In genomic region chr17:28448225-28448624, GRCm38 (mm10) we compare ENCODE assay signal across 28 mouse cellular contexts.
A peak's percentile ranks its signal among the peaks of the same experiment; 100 is the strongest.
DNase-seq lines count a peak whose midpoint lies in the region; ATAC-seq and TF ChIP-seq lines count a peak whose summit lies in the region.
"Had no signal": no experiment of that assay in that cellular context is flagged by ENCODE, and none has a peak within 500 bp of the region (broad histone marks: within the 10 kb centered on the region; RNA-seq: fewer than 3 reads in every experiment).

No protein-coding gene starts in this region.

- H3K27me3 ChIP-seq in kidney, embryonic 15.5 days: no peaks in the 10 kb centered on the region
- H3K27me3 ChIP-seq in liver, adult 2 months (ENCODE audit: control insufficient read depth, insufficient read depth, low read length): no peaks in the 10 kb centered on the region
- H3K27me3 ChIP-seq: embryonic facial prominence, embryonic 13.5 days; forebrain, embryonic 13.5 days; heart, embryonic 12.5 days; heart, embryonic 15.5 days had no signal

- no peak overlapping the region for H3K4me3 ChIP-seq in gastrocnemius, adult 2 months
- H3K4me3 ChIP-seq in kidney, embryonic 15.5 days (replicated peaks): no peak overlapping the region
- H3K4me3 ChIP-seq in liver, adult 2 months (ENCODE audit: insufficient read depth, low read depth, low read length): no peak overlapping the region
- no peak overlapping the region for H3K4me3 ChIP-seq in embryonic fibroblast, embryonic 13.5 days (ENCODE audit: insufficient read depth, low read length)
- H3K4me3 ChIP-seq: embryonic facial prominence, embryonic 10.5 days; embryonic facial prominence, embryonic 13.5 days; forebrain, embryonic 10.5 days; forebrain, embryonic 13.5 days; heart, embryonic 12.5 days; heart, embryonic 15.5 days had no signal

- no peak for TF ChIP-seq POLR2A in liver, adult 2 months (IDR thresholded peaks at IDR 0.05; ENCODE audit: extremely low read depth, insufficient read depth, low read length)
- TF ChIP-seq POLR2A in embryonic fibroblast, embryonic 13.5 days (IDR thresholded peaks at IDR 0.05; ENCODE audit: low read depth, low read length): no peak

- no peak for TF ChIP-seq CTCF in gastrocnemius, adult 2 months (IDR thresholded peaks at IDR 0.05)
- no peak for TF ChIP-seq CTCF in liver, adult 2 months (IDR thresholded peaks at IDR 0.05; ENCODE audit: low read depth, low read length)
- no peak for TF ChIP-seq CTCF in embryonic fibroblast, embryonic 13.5 days (IDR thresholded peaks at IDR 0.05; ENCODE audit: borderline replicate concordance, insufficient read depth, low read length)

- intact Hi-C loops in gastrocnemius, adult 2 months (cut with DNase I): loop anchor here (5.0 kb wide), 1 partner anchor 34 kb away; no protein-coding TSS in a partner anchor
- intact Hi-C loops in heart, postnatal 14 days (cut with DNase I): loop anchor here (2.0 kb wide), 1 partner anchor 15 kb away; no protein-coding TSS in a partner anchor

- ATAC-seq in kidney, embryonic 15.5 days (replicated peaks; ENCODE audit: low FRiP score): no peak
- ATAC-seq: forebrain, embryonic 13.5 days; forebrain, embryonic 16.5 days; hindbrain, postnatal 0 days had no signal

- DNase-seq in gastrocnemius, adult 2 months: no peak
- no peak for DNase-seq in gastrocnemius, postnatal 4 days (ENCODE audit: low spot score in 2 of 2)
- DNase-seq in kidney, postnatal 36 days: no peak
- DNase-seq in liver, adult 2 months (ENCODE audit: extremely low read depth, low read depth, low spot score): peak; percentile 44
- no peak for DNase-seq in liver
- no peak for DNase-seq in heart, postnatal 14 days
- DNase-seq: adrenal gland, adult 8-10 months; adrenal gland, postnatal 25 days; cerebellum, adult 11-12 months; cerebellum, adult 8-10 months; cerebellum, postnatal 36 days; embryo, embryonic 11 days; gastrocnemius, postnatal 14 days; heart, adult 18-20 months; heart, postnatal 10 days; heart, postnatal 4 days had no signal

- H3K27ac ChIP-seq in gastrocnemius, adult 2 months: peak overlapping the region; percentile 73
- 0 out of 2 replicates have a peak overlapping the region, but pooled peaks have one; percentile 18 for H3K27ac ChIP-seq in kidney, embryonic 15.5 days
- peak overlapping the region; percentile 91 for H3K27ac ChIP-seq in liver, adult 2 months (replicated peaks; ENCODE audit: insufficient read depth, low read depth, low read length)
- peak overlapping the region; percentile 71 for H3K27ac ChIP-seq in embryonic fibroblast, embryonic 13.5 days (ENCODE audit: insufficient read depth, low read length)
- H3K27ac ChIP-seq: embryonic facial prominence, embryonic 10.5 days; embryonic facial prominence, embryonic 13.5 days; forebrain, embryonic 10.5 days; forebrain, embryonic 13.5 days; heart, embryonic 15.5 days; hindbrain, embryonic 14.5 days; hindbrain, postnatal 0 days had no signal

- no peaks in the 10 kb centered on the region for H3K9me3 ChIP-seq in kidney, embryonic 15.5 days (replicated peaks)
- H3K9me3 ChIP-seq: embryonic facial prominence, embryonic 10.5 days; embryonic facial prominence, embryonic 13.5 days; forebrain, embryonic 10.5 days; forebrain, embryonic 13.5 days; G1E; heart, embryonic 12.5 days; heart, embryonic 15.5 days had no signal

- H3K4me2 ChIP-seq in kidney, embryonic 15.5 days: no peak overlapping the region
- H3K4me2 ChIP-seq: embryonic facial prominence, embryonic 13.5 days; forebrain, embryonic 13.5 days; heart, embryonic 12.5 days; heart, embryonic 15.5 days; hindbrain, embryonic 14.5 days had no signal

- no peak overlapping the region for H3K9ac ChIP-seq in kidney, embryonic 15.5 days
- peak overlapping the region; percentile 20 for H3K9ac ChIP-seq in liver, adult 2 months (ENCODE audit: low read depth, low read length)
- H3K9ac ChIP-seq: embryonic facial prominence, embryonic 13.5 days; forebrain, embryonic 13.5 days; heart, embryonic 12.5 days; heart, embryonic 15.5 days; hindbrain, embryonic 14.5 days had no signal

- no peaks in the 10 kb centered on the region for H3K36me3 ChIP-seq in kidney, embryonic 15.5 days
- no peaks in the 10 kb centered on the region for H3K36me3 ChIP-seq in liver, adult 2 months (ENCODE audit: control insufficient read depth, insufficient read depth, low read length)
- H3K36me3 ChIP-seq: embryonic facial prominence, embryonic 10.5 days; embryonic facial prominence, embryonic 13.5 days; forebrain, embryonic 10.5 days; heart, embryonic 12.5 days; heart, embryonic 15.5 days had no signal

- H3K4me1 ChIP-seq in kidney, embryonic 15.5 days: peaks cover 15% of the 10 kb centered on the region
- peaks cover 31% of the 10 kb centered on the region for H3K4me1 ChIP-seq in liver, adult 2 months (ENCODE audit: control insufficient read depth, insufficient read depth, low read length)
- peaks cover 11% of the 10 kb centered on the region for H3K4me1 ChIP-seq in embryonic fibroblast, embryonic 13.5 days (ENCODE audit: control insufficient read depth, insufficient read depth, low read length)
- H3K4me1 ChIP-seq: heart, embryonic 12.5 days had no signal

- WGBS in kidney, embryonic 15.5 days: 49% methylated on average over 6 of the region's 6 CpGs
- WGBS in liver, adult 2 months: 23% methylated on average over 6 of the region's 6 CpGs

- H3K79me2 ChIP-seq in liver, adult 2 months (ENCODE audit: control insufficient read depth, insufficient read depth, low read length): peaks cover 22% of the 10 kb centered on the region; the same call in 1 of the 2 replicates

Comparison
In these comparisons a context has a peak if more than half of its experiments do, and no peak if none do; other contexts are left out.
1. H3K27ac ChIP-seq: peak in every context shown above with its lines; median percentile 91 in liver, adult 2 months; 73 in gastrocnemius, adult 2 months; 71 in embryonic fibroblast, embryonic 13.5 days; 18 in kidney, embryonic 15.5 days.